Mouse (Mus musculus) lung, postnatal 4 days (tissue): ENCODE measurements around the gene Ipo11.
"Not testable (repeated sequence)": the region's sequence is repeated elsewhere in the genome, so short reads cannot be mapped to it uniquely, and the experiment has no call there.

Experiments used
- DNase-seq, 2 experiments: peaks; one replicate each; pipeline ENCODE4 v3.0.0; 2021

The Ipo11 gene

GRCm38 (mm10) chr13:106936256-106937137 lies at the start of gene Ipo11:
Gene Ipo11 (minus strand): TSS chr13:106936958.
- DNase-seq: peak; percentile 92 to 93

GRCm38 (mm10) chr13:106961496-106961895 lies 24.7 kb upstream of the Ipo11 start:
- DNase-seq: no peak

- DNase-seq: no peak
Observed at GRCm38 (mm10) chr13:106960557-106960956, 23.8 kb upstream of the Ipo11 start.

GRCm38 (mm10) chr13:106958286-106958685 lies 21.5 kb upstream of the Ipo11 start:
- no peak for DNase-seq

GRCm38 (mm10) chr13:106957554-106957953 lies 20.8 kb upstream of the Ipo11 start:
- DNase-seq: no peak

GRCm38 (mm10) chr13:106954880-106955279 lies 18.1 kb upstream of the Ipo11 start:
- DNase-seq: no peak

GRCm38 (mm10) chr13:106947583-106947982 lies 10.8 kb upstream of the Ipo11 start:
- DNase-seq: no peak

DNA sequence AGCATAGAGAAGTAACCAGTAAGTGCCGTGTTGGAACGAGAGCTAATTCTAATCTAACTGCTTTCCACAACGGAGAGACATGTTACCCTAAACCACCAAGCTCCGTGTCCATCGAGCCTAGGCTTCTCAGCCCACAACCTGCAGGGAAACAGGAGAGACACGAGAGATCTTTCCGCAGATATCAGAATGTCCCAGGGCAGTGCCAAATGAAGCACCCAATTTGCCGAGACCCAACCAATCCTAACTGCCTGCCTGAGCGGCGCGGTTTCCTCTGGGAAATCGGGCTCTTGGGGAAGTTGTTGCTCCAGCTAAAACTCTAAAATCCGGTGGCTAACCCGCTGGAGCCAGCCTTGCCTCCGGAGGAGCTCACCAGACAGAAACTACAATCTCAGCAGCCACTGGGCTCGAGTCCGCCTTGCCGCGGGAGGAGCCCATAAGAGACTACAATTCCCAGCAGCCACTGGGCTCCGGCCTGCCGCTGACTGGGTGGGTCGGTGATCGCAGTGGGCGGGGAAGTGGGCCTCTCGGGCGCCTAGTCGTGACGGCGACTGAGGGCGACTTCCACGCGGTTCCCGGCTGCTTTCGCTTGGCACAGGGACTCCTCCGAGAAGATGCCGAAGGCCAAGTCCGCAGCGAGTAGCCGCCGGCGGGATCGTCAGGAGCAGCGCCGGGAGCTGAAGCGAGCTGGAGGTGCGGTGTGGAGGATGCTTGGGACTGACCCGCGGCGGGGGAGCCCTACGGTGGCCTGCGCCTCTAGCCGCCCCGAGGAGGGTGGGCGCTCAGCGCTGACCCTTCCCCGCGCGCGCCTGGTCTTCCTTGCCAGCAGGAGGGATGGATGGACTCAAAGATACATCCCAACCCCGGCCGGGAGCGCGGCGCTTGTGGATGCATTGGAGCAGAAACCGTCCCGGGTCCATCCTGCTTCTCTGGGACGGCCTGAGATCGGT lies 10.1 kb upstream of the Ipo11 start, which contains the start of gene Dimt1:
TSS of gene Dimt1 (plus strand) at position 534 of the 947 bp plus-strand sequence.
- DNase-seq: peak; percentile 96 to 97

DNA sequence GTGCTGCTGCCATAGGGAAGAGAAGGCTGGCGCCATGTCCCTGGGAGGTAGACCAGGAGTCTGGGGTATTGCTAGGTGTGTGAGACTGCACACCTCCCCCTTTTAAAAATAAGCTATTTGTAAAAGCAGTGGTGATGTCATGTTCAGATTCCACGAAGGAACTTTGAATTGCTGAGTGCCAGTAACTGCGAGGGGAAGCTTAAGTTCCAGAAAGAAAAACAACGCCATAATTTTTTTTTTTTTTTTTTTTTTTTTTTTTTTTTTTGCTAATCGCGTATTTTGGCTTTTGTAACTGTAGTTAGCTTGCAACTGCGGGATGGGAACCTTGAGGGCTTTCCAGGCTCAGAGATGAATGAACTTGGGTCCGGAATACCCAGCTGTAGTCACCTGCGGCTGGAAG lies 8.8 kb upstream of the Ipo11 start:
- DNase-seq: no peak

GRCm38 (mm10) chr13:106942721-106943120 lies 6.0 kb upstream of the Ipo11 start:
- DNase-seq: no peak

DNA sequence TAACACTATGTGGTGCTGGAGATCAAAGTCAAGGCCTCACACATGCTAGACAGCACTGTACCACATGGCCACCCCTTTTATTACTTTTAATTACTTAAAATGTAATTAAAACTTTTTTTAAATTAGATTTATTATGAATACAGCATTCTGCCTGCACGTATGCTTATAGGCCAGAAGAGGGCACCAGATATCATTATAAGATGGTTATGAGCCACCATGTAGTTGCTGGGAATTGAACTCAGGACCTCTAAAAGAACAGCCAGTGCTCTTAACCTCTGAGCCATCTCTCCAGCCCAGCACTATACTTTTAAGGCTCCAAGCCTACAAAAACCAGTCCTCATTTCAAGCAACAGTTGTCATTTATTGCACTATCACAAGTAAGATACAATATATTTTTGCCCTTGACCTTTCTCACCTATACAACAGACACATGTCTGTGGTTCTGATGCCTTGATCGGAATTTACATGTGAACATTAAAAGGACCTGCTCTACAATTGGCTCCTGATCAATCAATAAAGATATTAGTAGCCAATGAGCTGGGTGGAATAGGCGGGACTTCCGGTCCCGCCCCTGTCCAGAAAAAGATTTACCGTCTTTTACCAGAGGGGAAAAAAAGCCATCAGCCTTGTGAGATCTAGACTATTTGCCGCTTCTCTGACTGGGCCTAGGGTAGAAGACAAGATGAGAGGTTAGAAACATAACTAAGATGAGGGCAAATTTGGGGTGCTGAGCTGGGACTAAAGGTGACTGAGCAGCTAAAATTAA lies 4.6 kb upstream of the Ipo11 start:
- DNase-seq: no peak

DNA sequence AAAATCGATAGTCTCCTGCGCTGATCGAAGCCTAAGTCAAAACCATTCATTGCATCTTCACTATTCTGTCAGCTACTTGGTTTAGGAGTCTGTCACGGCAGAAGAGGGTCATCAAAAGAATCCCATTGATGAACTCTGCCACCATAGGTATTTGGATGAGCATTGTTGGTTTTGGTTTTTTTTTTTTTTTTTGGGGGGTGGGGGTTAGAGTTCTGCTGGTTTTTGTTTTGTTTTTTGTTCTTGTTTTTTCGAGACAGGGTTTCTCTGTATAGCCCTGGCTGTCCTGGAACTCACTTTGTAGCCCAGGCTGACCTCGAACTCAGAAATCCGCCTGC lies 347 bp upstream of the Ipo11 start:
- DNase-seq: no peak

DNA sequence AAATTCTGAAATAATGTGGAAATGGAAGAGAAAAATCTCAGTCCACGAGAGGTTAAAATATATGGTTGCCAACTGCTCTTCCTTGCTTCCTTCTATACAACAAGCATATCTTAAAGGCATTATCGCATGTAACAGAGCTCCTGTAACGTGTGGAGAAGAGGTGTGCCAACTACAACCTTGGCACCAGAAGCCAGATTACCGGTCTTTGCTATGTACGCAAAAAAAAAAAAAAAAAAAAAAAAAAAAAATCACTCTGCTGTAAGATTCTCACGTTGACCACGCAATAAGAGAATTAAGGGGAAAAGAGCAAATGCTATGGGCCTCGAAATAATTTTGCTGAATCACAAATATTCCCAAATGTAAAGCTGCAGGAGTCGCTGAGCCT lies 895 bp downstream of the Ipo11 start:
- no peak for DNase-seq

- peak in 1 of 2 experiments; percentile 41 for DNase-seq
Observed at GRCm38 (mm10) chr13:106929201-106929600, 7.6 kb downstream of the Ipo11 start.

- no peak for DNase-seq
Observed at GRCm38 (mm10) chr13:106928296-106928695, 8.5 kb downstream of the Ipo11 start.

- DNase-seq: not testable (repeated sequence)
Observed at GRCm38 (mm10) chr13:106925921-106926320, 10.8 kb downstream of the Ipo11 start.

GRCm38 (mm10) chr13:106918322-106919050 lies 18.3 kb downstream of the Ipo11 start:
- no peak for DNase-seq

DNA sequence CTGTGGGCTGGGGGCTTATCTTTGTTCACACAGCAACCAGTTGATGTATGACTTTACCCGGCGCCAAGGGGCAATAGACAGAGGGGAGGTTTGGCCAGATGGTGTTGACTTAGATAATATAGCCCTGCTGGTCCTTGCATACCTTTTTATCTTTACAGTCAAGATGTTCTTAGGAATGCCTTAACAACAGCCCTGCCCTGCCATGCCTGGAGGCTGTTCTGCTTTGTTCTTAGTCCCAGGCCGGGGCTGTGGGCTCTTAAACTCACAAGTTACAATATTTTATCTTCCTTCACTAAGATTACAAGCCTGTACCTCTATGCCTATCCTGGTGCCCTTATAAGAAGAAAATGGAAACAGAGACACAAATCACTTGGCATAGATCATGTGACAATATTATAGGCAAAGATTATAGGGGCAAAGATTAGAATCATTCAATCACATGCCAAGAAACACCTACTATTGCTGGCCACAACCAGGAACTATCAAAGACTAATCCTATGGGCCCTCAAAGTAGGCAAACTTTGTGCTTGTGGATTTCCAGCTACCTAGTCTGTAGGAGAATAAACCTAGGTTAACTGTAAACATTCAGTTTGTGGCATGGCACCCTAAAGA lies 23.5 kb downstream of the Ipo11 start:
- DNase-seq: no peak

DNA sequence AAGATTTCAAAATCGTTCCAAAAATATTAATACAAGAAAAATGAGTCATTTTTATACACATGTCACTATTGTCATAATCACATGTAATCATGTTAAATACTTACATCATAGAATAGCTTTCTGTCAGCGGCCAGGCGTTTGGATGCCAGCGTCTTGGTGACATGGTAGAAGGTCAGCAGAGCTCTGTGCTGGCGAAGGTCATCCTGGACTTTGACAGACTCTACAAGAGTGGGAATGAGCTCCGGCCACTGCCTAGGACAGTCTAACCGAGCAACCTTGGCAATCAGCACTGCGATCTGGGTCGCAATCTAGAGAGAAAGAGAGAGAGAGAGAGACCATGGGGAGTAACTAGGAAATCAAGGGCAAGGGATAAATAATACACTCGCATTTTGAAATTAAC lies 26.7 kb downstream of the Ipo11 start:
- DNase-seq: no peak

DNA sequence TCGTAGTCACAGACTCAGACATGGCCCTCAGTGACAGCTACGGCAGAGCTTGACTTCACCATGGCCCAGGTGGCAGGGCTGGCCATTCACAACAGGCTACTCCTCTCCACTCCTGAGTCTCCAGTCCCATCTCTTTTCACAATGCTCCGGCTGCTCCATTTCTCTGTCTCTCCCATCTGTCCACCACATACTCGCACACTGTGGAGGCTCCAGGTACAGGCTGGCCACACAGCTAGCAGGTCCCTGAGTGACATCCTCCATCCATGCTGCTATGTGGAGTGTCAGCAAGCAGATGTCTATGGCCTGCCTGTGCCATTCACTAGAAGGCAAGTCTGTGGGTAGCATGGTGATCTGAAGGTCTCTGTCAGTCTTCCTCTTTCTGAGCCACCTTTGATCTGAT lies 29.5 kb downstream of the Ipo11 start:
- DNase-seq: no peak

DNA sequence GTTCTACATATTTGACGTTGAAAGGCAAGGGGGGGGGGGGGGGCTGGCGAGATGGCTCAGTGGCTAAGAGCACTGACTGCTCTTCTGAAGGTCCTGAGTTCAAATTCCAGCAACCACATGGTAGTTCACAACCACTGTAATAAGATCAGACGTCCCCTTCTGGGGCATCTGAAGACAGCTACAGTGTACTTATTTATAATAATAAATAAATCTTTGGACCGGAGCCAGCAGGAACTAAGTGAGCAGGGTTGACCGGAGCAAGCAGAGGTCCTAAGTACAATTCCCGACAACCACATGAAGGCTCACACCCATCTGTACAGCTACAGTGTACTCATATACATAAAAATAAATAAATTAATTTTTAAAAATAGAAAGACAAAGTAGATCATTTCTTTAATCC lies 31.6 kb downstream of the Ipo11 start:
- DNase-seq: not testable (repeated sequence)

DNA sequence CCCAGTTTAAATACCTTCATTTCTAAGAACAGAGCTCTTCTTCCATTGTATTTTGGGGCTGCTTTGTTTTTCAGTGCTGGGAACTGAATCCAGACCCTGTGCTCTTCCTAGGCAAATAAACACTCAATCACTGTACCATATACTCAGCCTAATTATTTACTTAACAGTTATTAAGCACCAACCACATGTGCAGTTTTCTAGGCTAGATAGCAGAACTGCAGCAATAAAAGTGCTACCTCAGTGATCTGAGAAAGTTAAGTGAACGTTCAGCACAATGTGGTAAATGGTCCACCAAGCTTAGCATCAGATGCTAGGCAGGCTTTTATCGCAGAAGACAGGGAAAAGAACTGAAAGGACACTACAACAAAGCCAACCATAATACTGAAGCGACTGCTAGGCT lies 32.1 kb downstream of the Ipo11 start:
- no peak for DNase-seq
